Mouse (Mus musculus): Measurements from ENCODE around the gene Srp68. TPM values are rescaled to one million over a fixed set of nuclear protein-coding genes. Genes with fewer than 3 reads are reported as not detected.

The Srp68 gene
- total RNA-seq, 2 experiments from 2014 or later = 87.7 to 89.2 TPM

- TF ChIP-seq CTCF (IDR thresholded peaks at IDR 0.05) = no peak
- intact Hi-C loops (cut with DNase I) = loop anchor here (5.0 kb wide), 1 partner anchor 219 kb away; no protein-coding TSS in a partner anchor
- Histone ChIP-seq H3K4me3 (no peak overlapping the region), H3K27ac (no peak overlapping the region)
- DNase-seq = no peak
Measured at GRCm38 (mm10) chr11:116228699-116229098, 45.3 kb downstream of the Srp68 start.

DNA sequence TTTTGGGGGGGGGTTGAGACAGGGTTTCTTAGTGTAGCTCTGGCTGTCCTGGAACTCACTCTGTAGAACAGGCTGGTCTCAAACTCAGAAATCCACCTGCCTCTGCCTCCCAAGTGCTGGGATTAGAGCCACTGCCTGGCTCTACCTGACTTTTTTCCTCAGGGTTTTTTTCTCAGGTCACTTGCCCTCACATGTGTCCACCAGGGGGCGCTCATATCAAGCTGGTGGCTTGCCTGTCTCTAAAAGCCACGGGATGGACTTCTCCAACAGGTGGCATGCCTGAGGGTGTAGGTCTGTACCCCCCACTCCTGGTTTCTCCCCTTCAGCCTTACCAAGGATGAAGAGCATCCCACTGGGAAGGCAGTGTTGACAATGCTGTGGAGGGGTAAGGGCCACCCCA lies 47.6 kb downstream of the Srp68 start:
- Histone ChIP-seq H3K27ac (no peak overlapping the region), H3K4me3 (no peak overlapping the region)
- TF ChIP-seq CTCF (IDR thresholded peaks at IDR 0.05) = peak; percentile 96
- intact Hi-C loops (cut with DNase I) = loop anchor here (1.0 to 5.0 kb wide), 3 partner anchors 68 to 238 kb away; no protein-coding TSS in a partner anchor
- DNase-seq = peak; percentile 88

DNA sequence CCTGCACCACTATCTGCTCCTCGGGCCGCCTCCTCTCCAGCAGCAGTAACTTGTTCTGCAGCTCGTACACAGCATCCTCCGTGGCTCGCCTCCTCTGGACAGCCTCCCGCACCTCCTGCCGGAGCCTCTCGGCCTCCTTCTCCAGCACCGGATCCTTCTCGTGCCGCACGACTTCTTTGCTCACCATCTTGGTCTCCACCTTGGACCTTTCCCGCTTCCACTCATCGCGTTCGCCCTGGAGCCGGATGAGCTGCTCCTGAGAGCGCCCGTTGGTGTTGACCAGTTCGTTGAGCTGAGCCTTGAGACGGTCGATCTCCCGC lies 51.3 kb downstream of the Srp68 start:
- Histone ChIP-seq H3K4me3 (peak overlapping the region; percentile 68), H3K27ac (no peak overlapping the region)
- intact Hi-C loops (cut with DNase I) = loop anchor here (5.0 kb wide), 1 partner anchor 135 kb away; the partner anchor contains the start of gene Wbp2
- DNase-seq = no peak
- no peak for TF ChIP-seq CTCF (IDR thresholded peaks at IDR 0.05)

GRCm38 (mm10) chr11:116221931-116222739 lies 51.9 kb downstream of the Srp68 start:
- intact Hi-C loops (cut with DNase I) = loop anchor here (5.0 kb wide), 1 partner anchor 135 kb away; the partner anchor contains the start of gene Wbp2
- peak; percentile 50 for DNase-seq
- H3K27ac ChIP-seq = no peak overlapping the region
- TF ChIP-seq CTCF (IDR thresholded peaks at IDR 0.05) = peak; percentile 16; the same call in 1 of the 2 replicates
- H3K4me3 ChIP-seq = peak overlapping the region; percentile 68

DNA sequence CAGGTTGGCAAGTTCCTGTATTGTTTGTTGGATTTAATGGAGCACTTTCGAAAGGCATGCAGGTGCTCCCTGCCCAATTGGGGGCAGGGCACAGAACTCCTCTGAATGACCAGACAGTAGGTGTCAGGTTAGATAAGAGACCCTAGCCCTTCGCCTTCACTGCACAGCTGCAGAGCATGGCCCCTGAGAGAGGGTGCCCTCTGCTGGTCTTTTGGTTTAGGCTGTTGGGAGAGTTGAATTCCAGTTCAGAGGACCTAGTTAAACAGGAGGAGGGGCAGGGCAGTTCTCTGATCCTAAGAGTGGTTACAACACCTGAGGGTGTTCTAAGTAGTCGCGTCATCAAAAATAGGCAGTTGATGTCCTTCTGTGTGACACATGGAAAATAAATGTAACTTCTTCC lies 54.1 kb downstream of the Srp68 start:
- peak; percentile 72 for DNase-seq
- intact Hi-C loops (cut with DNase I) = loop anchor here (5.0 kb wide), 1 partner anchor 133 kb away; the partner anchor contains the start of gene Wbp2
- peak; percentile 83 for TF ChIP-seq CTCF (IDR thresholded peaks at IDR 0.05)
- Histone ChIP-seq H3K27ac (no peak overlapping the region), H3K4me3 (no peak overlapping the region)

GRCm38 (mm10) chr11:116218737-116219400 lies 55.1 kb downstream of the Srp68 start:
- H3K27ac ChIP-seq = peak overlapping the region; percentile 78
- no peak for TF ChIP-seq CTCF (IDR thresholded peaks at IDR 0.05)
- intact Hi-C loops (cut with DNase I) = no loop called here
- H3K4me3 ChIP-seq = no peak overlapping the region
- DNase-seq = peak; percentile 77

GRCm38 (mm10) chr11:116218263-116218662 lies 55.8 kb downstream of the Srp68 start:
- peak overlapping the region; percentile 78 for H3K27ac ChIP-seq
- no peak for TF ChIP-seq CTCF (IDR thresholded peaks at IDR 0.05)
- intact Hi-C loops (cut with DNase I) = no loop called here
- H3K4me3 ChIP-seq = no peak overlapping the region
- DNase-seq = no peak

DNA sequence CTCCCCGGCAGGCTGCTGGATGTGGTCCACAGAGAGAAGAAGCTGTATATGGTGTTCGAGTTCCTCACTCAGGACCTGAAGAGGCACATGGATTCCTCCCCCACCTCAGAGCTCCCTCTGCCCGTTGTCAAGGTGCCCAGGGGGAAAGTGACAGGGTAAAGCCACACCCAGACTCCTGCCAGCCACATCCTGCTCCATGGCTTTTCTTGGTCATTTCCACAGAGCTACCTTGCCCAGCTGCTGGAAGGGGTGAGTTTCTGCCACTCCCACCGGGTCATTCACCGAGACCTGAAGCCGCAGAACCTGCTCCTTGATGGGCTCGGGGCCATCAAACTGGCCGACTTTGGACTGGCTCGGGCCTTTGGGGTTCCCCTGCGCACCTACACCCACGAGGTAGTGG lies 57.5 kb downstream of the Srp68 start:
- H3K4me3 ChIP-seq = no peak overlapping the region
- no peak for DNase-seq
- no peak for TF ChIP-seq CTCF (IDR thresholded peaks at IDR 0.05)
- H3K27ac ChIP-seq = no peak overlapping the region
- intact Hi-C loops (cut with DNase I) = no loop called here

DNA sequence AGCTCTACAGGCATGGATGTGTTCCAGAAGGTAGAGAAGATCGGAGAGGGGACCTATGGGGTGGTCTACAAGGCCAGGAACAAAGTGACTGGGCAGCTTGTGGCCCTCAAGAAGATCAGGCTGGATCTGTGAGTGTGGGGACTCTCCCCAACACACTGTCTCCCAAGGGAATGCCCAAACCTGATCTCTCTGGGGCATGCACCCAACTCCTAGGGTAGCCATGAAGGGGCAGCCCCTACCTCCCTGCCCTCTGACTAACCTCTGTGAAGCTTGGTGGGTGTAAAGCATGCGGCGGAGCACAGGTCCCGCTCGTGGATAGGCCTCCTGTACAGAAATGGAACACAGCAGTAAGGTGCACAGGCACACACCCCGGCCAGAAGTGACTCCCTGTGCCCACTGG lies 58.0 kb downstream of the Srp68 start:
- no peak for DNase-seq
- Histone ChIP-seq H3K27ac (no peak overlapping the region), H3K4me3 (no peak overlapping the region)
- intact Hi-C loops (cut with DNase I) = no loop called here
- no peak for TF ChIP-seq CTCF (IDR thresholded peaks at IDR 0.05)

- intact Hi-C loops (cut with DNase I) = no loop called here
- no peak for DNase-seq
- Histone ChIP-seq H3K27ac (no peak overlapping the region), H3K4me3 (no peak overlapping the region)
- TF ChIP-seq CTCF (IDR thresholded peaks at IDR 0.05) = peak; percentile 40
Measured at GRCm38 (mm10) chr11:116215181-116215580, 58.8 kb downstream of the Srp68 start.

- intact Hi-C loops (cut with DNase I) = no loop called here
- Histone ChIP-seq H3K27ac (no peak overlapping the region), H3K4me3 (no peak overlapping the region)
- TF ChIP-seq CTCF (IDR thresholded peaks at IDR 0.05) = no peak
- DNase-seq = no peak
Measured at GRCm38 (mm10) chr11:116213877-116214510, 60.0 kb downstream of the Srp68 start.

- no peak overlapping the region for H3K4me3 ChIP-seq
- intact Hi-C loops (cut with DNase I) = no loop called here
Measured at GRCm38 (mm10) chr11:116212847-116213246, 61.2 kb downstream of the Srp68 start.

DNA sequence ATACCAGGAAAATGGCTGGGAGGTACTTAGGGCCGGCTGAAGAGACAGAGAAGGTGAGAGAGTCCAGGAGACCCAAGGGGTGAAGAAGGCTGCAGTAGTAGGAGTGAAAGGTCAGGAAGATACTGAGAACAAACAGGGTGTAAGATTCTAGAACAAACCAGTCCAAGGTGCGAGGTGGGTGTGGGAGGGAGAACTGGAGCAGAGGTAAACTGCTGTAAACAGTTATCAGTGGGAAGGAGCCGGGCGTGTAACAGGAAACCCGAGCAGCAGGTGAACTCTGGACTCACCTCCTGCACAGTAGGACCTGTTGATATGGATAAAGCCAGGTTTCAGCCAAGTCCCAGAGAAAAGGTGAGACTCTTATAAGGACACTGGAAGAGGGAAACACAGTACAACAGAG lies 63.3 kb downstream of the Srp68 start:
- H3K4me3 ChIP-seq = no peak overlapping the region
- intact Hi-C loops (cut with DNase I) = no loop called here
- no peak for TF ChIP-seq CTCF (IDR thresholded peaks at IDR 0.05)
- no peak overlapping the region for H3K27ac ChIP-seq
- no peak for DNase-seq

More at GRCm38 (mm10) chr11:116212847-116213246, 61.2 kb downstream of the Srp68 start:
- DNase-seq = no peak
- H3K27ac ChIP-seq = no peak overlapping the region
- TF ChIP-seq CTCF (IDR thresholded peaks at IDR 0.05) = no peak
